Mouse (Mus musculus): ENCODE results near the gene Bri3.

- no peak for TF ChIP-seq POLR2A (IDR thresholded peaks at IDR 0.05; ENCODE audit: low read depth, low read length)
- 0 out of 2 replicates have a peak, but pooled peaks have one; percentile 6 for TF ChIP-seq CTCF (IDR thresholded peaks at IDR 0.05; ENCODE audit: borderline replicate concordance, insufficient read depth, low read length)
Observed at GRCm38 (mm10) chr5:144466987-144467386, 222.8 kb downstream of the Bri3 start.
